15 mouse cellular contexts compared by ENCODE assay signal in genomic region chr1:64000597-64000996, GRCm38 (mm10).
DNase-seq lines count a peak whose midpoint lies in the region; ATAC-seq lines count a peak whose summit lies in the region.
"Had no signal": no experiment of that assay in that cellular context is flagged by ENCODE, and none has a peak within 500 bp of the region (broad histone marks: within the 10 kb centered on the region; RNA-seq: fewer than 3 reads in every experiment).

No protein-coding gene starts in this region.

- no peaks in the 10 kb centered on the region for H3K9me3 ChIP-seq in megakaryocyte, embryonic 14.5 days
- H3K9me3 ChIP-seq in hindbrain, embryonic 14.5 days (ENCODE audit: control insufficient read depth, low read length) = no peaks in the 10 kb centered on the region
- H3K9me3 ChIP-seq: embryonic facial prominence, embryonic 13.5 days; G1E; heart, embryonic 10.5 days; neural tube, embryonic 15.5 days had no signal

- no peak overlapping the region for H3K27ac ChIP-seq in hindbrain, embryonic 14.5 days
- H3K27ac ChIP-seq: embryonic facial prominence, embryonic 13.5 days; heart, embryonic 10.5 days; neural tube, embryonic 15.5 days had no signal

- H3K27me3 ChIP-seq in megakaryocyte, embryonic 14.5 days (replicated peaks) = peaks cover 4% of the 10 kb centered on the region
- no peaks in the 10 kb centered on the region for H3K27me3 ChIP-seq in hindbrain, embryonic 14.5 days (ENCODE audit: control insufficient read depth, insufficient read depth, low read length)
- H3K27me3 ChIP-seq: embryonic facial prominence, embryonic 13.5 days; neural tube, embryonic 15.5 days had no signal

- 81% methylated on average over 2 of the region's 2 CpGs for WGBS in hindbrain, embryonic 14.5 days

- peak overlapping the region; percentile 75 for H3K4me3 ChIP-seq in megakaryocyte, embryonic 14.5 days (replicated peaks)
- H3K4me3 ChIP-seq in hindbrain, embryonic 14.5 days (replicated peaks; ENCODE audit: low read length) = no peak overlapping the region
- H3K4me3 ChIP-seq: embryonic facial prominence, embryonic 13.5 days; heart, embryonic 10.5 days; neural tube, embryonic 15.5 days had no signal

- DNase-seq in CD4-positive helper T cell, adult 2 months (ENCODE audit: low read depth, low spot score) = peak; percentile 60
- DNase-seq in T-cell, adult 2 months (ENCODE audit: low spot score) = peak; percentile 66
- DNase-seq in thymus, postnatal 14 days = peak; percentile 60
- DNase-seq in kidney, postnatal 10 days = no peak
- DNase-seq in hindbrain, embryonic 14.5 days (ENCODE audit: low spot score) = no peak
- no peak for DNase-seq in frontal cortex, postnatal 25 days (ENCODE audit: low spot score in 2 of 2)
- DNase-seq: adrenal gland, postnatal 36 days; kidney, adult 11 months; kidney, postnatal 36 days; liver, postnatal 0 days had no signal

- H3K36me3 ChIP-seq in megakaryocyte, embryonic 14.5 days (replicated peaks; ENCODE audit: low read length) = no peaks in the 10 kb centered on the region
- H3K36me3 ChIP-seq in hindbrain, embryonic 14.5 days (replicated peaks; ENCODE audit: control insufficient read depth, insufficient read depth) = no peaks in the 10 kb centered on the region
- H3K36me3 ChIP-seq: embryonic facial prominence, embryonic 13.5 days; G1E; heart, embryonic 10.5 days; neural tube, embryonic 15.5 days had no signal

- no peak overlapping the region for H3K9ac ChIP-seq in hindbrain, embryonic 14.5 days
- H3K9ac ChIP-seq: embryonic facial prominence, embryonic 13.5 days; liver, postnatal 0 days; neural tube, embryonic 15.5 days had no signal

- ATAC-seq in hindbrain, embryonic 14.5 days (ENCODE audit: low FRiP score) = no peak
- ATAC-seq: liver, postnatal 0 days had no signal

- H3K4me2 ChIP-seq in hindbrain, embryonic 14.5 days (replicated peaks) = no peak overlapping the region
- H3K4me2 ChIP-seq: embryonic facial prominence, embryonic 13.5 days; neural tube, embryonic 15.5 days had no signal

- peaks cover 38% of the 10 kb centered on the region for H3K4me1 ChIP-seq in megakaryocyte, embryonic 14.5 days
- H3K4me1 ChIP-seq in hindbrain, embryonic 14.5 days (replicated peaks; ENCODE audit: control insufficient read depth, insufficient read depth, low read length) = peaks cover 5% of the 10 kb centered on the region; the same call in 1 of the 2 replicates
- H3K4me1 ChIP-seq: embryonic facial prominence, embryonic 13.5 days had no signal

Comparison
In these comparisons a context has a peak if more than half of its experiments do, and no peak if none do; other contexts are left out.
1. DNase-seq: peak in CD4-positive helper T cell, adult 2 months (single experiment), T-cell, adult 2 months (single experiment) and thymus, postnatal 14 days (single experiment); none in kidney, postnatal 10 days (single experiment), hindbrain, embryonic 14.5 days (single experiment) and frontal cortex, postnatal 25 days (0 of 2).